Mouse (Mus musculus) CH12.LX (cell line): ENCODE data around the gene Gm21854. TPM values are rescaled to one million over a fixed set of nuclear protein-coding genes. Genes with fewer than 3 reads are reported as not detected.
"Not testable (repeated sequence)": the region's sequence is repeated elsewhere in the genome, so short reads cannot be mapped to it uniquely, and the experiment has no call there.

ENCODE experiments used
- DNase-seq: peaks from one replicate; pipeline ENCODE4 v3.0.0-alpha.2; 2013; ENCODE audit errors: extremely low read depth
- H3K27ac ChIP-seq: 2 replicates; pipeline ENCODE4 v1.5.1; 2012; ENCODE audit warnings: low read depth, mild to moderate bottlenecking, control low read depth, moderate library complexity; ENCODE audit not compliant: insufficient read depth
- H3K27me3 ChIP-seq: replicated peaks from 2 replicates; pipeline ENCODE3; 2012; ENCODE audit warnings: inconsistent platforms
- H3K36me3 ChIP-seq, 2 experiments: replicated peaks in 1 of 2; 2 replicates each; pipeline versions ENCODE3 to v1.6.1; 2012; ENCODE audit warnings: inconsistent platforms in 1 of 2, low read length in 1 of 2, mild to moderate bottlenecking in 1 of 2, mixed read lengths in 1 of 2, moderate library complexity in 1 of 2; ENCODE audit not compliant: control insufficient read depth in 1 of 2, insufficient read depth in 1 of 2
- H3K4me1 ChIP-seq, 2 experiments: 2 replicates each; pipeline ENCODE4 v1.6.1; 2012; ENCODE audit warnings: inconsistent platforms in 1 of 2, moderate library complexity in 1 of 2; ENCODE audit not compliant: insufficient read depth in 2 of 2, control insufficient read depth in 1 of 2
- H3K4me2 ChIP-seq: 2 replicates; pipeline ENCODE4 v1.6.1; 2012; ENCODE audit warnings: low read depth, mild to moderate bottlenecking, control low read depth; ENCODE audit not compliant: poor library complexity, insufficient read depth, severe bottlenecking
- H3K4me3 ChIP-seq, 3 experiments: fragments of 150-350 bp in 1 of 3; sonication (generic) in 1 of 3; replicated peaks in 1 of 3; 2 replicates each; pipeline versions ENCODE3 to v1.5.1; 2011 to 2012; ENCODE audit warnings: low read depth in 2 of 3, low read length in 2 of 3, mild to moderate bottlenecking in 2 of 3, moderate library complexity in 2 of 3, control low read depth in 1 of 3, improper control_type of control experiment in 1 of 3, inconsistent platforms in 1 of 3, mixed read lengths in 1 of 3; ENCODE audit not compliant: poor library complexity in 1 of 3
- H3K79me2 ChIP-seq: replicated peaks from 2 replicates; pipeline ENCODE4 v1.6.1; 2012; ENCODE audit warnings: mild to moderate bottlenecking, moderate library complexity; ENCODE audit not compliant: control insufficient read depth, poor library complexity, insufficient read depth, severe bottlenecking; ENCODE audit errors: extremely low read depth
- H3K9ac ChIP-seq: 2 replicates; pipeline ENCODE4 v1.6.1; 2012; ENCODE audit warnings: low read depth, mild to moderate bottlenecking, control low read depth, moderate library complexity; ENCODE audit not compliant: insufficient read depth
- H3K9me3 ChIP-seq: replicated peaks from 2 replicates; pipeline ENCODE3; 2012; ENCODE audit warnings: low read length, inconsistent platforms, mixed read lengths
- dilution Hi-C: fragments of 300-500 bp; cut with MboI; formaldehyde crosslinking; loops from 2 replicates; pipeline ENCODE4 v1.14.3; 2020; ENCODE audit warnings: low sequenced_read_pairs; ENCODE audit not compliant: extremely low pct_unique_long_range_greater_than_20kb, extremely low pct_ligation_motif_present
- in situ Hi-C: fragments of 300-500 bp; cut with MboI; formaldehyde crosslinking; loops from 3 replicates; pipeline ENCODE4 v1.14.3; 2019; ENCODE audit warnings: low sequenced_read_pairs, low pct_ligation_motif_present, low pct_unique_long_range_greater_than_20kb, mixed read lengths
- polyA plus RNA-seq: library from polyadenylated mRNA; unstranded; fragments of >175 nt; gene quantifications from 2 replicates; pipeline ENCODE4 v1.2.1, GENCODE M21; 2012; ENCODE audit warnings: low read depth; ENCODE audit not compliant: insufficient read length
- total RNA-seq, 2 experiments: library from RNA; depleted of rRNA; stranded (reverse); fragments of 300-350 nt in 1 of 2; fragments of >200 nt in 1 of 2; gene quantifications; 2 replicates each; pipeline ENCODE4 v1.2.3; 2012 to 2014

The Gm21854 gene
- total RNA-seq (2012; rRNA removed) (not detected in 2 replicates), total RNA-seq (2014; rRNA removed) (not detected in 2 replicates), polyA plus RNA-seq (not detected in 2 replicates)

DNA sequence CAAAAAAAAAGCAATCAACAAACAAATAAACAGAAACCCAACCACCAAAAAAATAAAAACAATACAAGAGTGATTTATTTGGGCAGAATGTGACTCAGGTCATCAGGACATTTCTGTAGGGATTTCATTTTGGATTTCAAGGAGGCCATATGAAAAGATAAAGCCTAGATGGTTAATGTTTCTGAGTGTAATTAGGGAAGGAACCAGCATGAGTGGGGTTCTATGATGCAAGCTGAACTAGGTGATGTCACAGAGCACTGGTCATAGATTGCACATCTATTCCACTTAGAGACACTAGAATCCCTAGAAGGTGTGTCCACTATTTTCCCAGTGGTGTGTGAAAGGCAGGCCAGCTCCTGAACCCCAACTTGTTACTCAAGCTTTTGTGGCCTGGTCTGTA, at the start of gene Gm21854:
Gene Gm21854 (plus strand): TSS at position 301 of the 400 bp plus-strand sequence.
- H3K4me1 ChIP-seq, H3K4me2 ChIP-seq, H3K4me3 ChIP-seq, in situ Hi-C loops, H3K27ac ChIP-seq, DNase-seq, H3K79me2 ChIP-seq, H3K27me3 ChIP-seq, dilution Hi-C loops, H3K9me3 ChIP-seq, H3K9ac ChIP-seq, H3K36me3 ChIP-seq: not testable (repeated sequence)

Other genes starting within 250 kb of the Gm21854 start
- gene Gm20914, start 69.0 kb downstream of the Gm21854 start, total RNA-seq (2012; rRNA removed) = not detected in 2 replicates
- gene Gm20914, start 69.0 kb downstream of the Gm21854 start, total RNA-seq (2014; rRNA removed) = not detected in 2 replicates
- gene Gm20914, start 69.0 kb downstream of the Gm21854 start, polyA plus RNA-seq = not detected in 2 replicates
- not detected in 2 replicates for gene Gm28171, start 136.4 kb downstream of the Gm21854 start, total RNA-seq (2012; rRNA removed)
- gene Gm28171, start 136.4 kb downstream of the Gm21854 start, total RNA-seq (2014; rRNA removed) = not detected in 2 replicates
- not detected in 2 replicates for gene Gm28171, start 136.4 kb downstream of the Gm21854 start, polyA plus RNA-seq